Mouse (Mus musculus) lung, adult 2 months (tissue): ENCODE data around the gene Ncor2.

Source experiments
- CTCF ChIP-seq: fragments of 200-500 bp; IDR thresholded peaks from 2 replicates; pipeline ENCODE4 v1.5.1; 2011; ENCODE audit warnings: mild to moderate bottlenecking, low read length, control low read depth; ENCODE audit not compliant: insufficient read depth
- POLR2A ChIP-seq: fragments of 200-500 bp; IDR thresholded peaks from 2 replicates; pipeline ENCODE4 v1.6.1; 2011; ENCODE audit warnings: low read depth, mild to moderate bottlenecking, control low read depth, low read length, borderline replicate concordance; ENCODE audit errors: extremely low read depth

DNA sequence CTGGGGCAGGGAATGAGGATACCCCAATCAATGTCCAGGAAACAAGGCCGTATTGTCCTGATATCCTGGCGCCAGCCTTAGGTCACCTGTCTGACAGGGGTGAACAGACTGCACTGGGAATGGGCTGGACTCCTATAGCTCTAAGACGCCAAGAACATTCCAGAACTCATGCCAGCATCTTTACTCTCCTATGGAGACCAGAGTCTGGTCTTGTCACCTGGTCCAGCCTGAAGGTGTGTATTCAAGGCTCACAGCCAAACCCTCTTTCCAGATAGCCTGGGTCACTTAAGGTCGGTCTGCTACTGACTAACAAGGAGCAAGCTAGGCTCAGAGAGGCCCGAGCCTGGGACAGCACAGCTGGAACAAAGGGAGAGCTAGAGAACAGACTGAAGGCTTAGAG is 61.8 kb downstream of the Ncor2 start:
- no peak for TF ChIP-seq POLR2A
- TF ChIP-seq CTCF = no peak
